Mouse (Mus musculus): ENCODE data around the gene Hacl1. TPM values are rescaled to one million over a fixed set of nuclear protein-coding genes. Genes with fewer than 3 reads are reported as not detected.

Gene Hacl1
- total RNA-seq (2023), result 10 to 100 TPM; 11.3 to 15.8 TPM

GRCm38 (mm10) chr14:31640890-31641505 is at the start of gene Hacl1, which contains the start of gene Btd:
Hacl1 (minus strand) TSS chr14:31641286.
Btd (plus strand) TSS chr14:31641028.

GRCm38 (mm10) chr14:31640346-31640889 is 668 bp downstream of the Hacl1 start, which contains the start of gene Gm49387:
Gm49387 (minus strand) TSS chr14:31640878.

GRCm38 (mm10) chr14:31591243-31591642 is 49.8 kb downstream of the Hacl1 start, which contains the start of gene Colq:
Colq (minus strand) TSS chr14:31591343.

Other genes starting within 250 kb of the Hacl1 start
- 10 to 100 TPM; 69.8 to 78.7 TPM for gene Sh3bp5, start 205.2 kb downstream of the Hacl1 start, total RNA-seq (2023)
- gene Eaf1, start 146.9 kb downstream of the Hacl1 start, total RNA-seq (2023), result 10 to 100 TPM; 33.5 to 48.4 TPM
- 10 to 100 TPM; 48.6 to 52.8 TPM for gene Mettl6, start 146.2 kb downstream of the Hacl1 start, total RNA-seq (2023)
- 1 to 10 TPM; 1.2 to 1.6 TPM for gene Colq, start 49.9 kb downstream of the Hacl1 start, total RNA-seq (2023)
- gene Gm49387, start 408 bp downstream of the Hacl1 start, total RNA-seq (2023), result not detected
- gene Btd, start 258 bp downstream of the Hacl1 start, total RNA-seq (2023), result 10 to 100 TPM; 11.9 to 13.1 TPM
- gene Ankrd28, start 189.4 kb upstream of the Hacl1 start, total RNA-seq (2023), result 10 to 100 TPM; 29.1 to 30.9 TPM

Data from T-cell, adult 66 days (primary cell).